Comparison of ENCODE assay signal across 12 mouse cellular contexts in genomic region chr16:20415804-20416203, GRCm38 (mm10).
"Had no signal": no experiment of that assay in that cellular context is flagged by ENCODE, and none has a peak within 500 bp of the region (broad histone marks: within the 10 kb centered on the region; RNA-seq: fewer than 3 reads in every experiment).

No protein-coding gene starts in this region.

- H3K4me1 ChIP-seq: limb, embryonic 15.5 days; lung, embryonic 15.5 days; midbrain, embryonic 12.5 days had no signal

- H3K27me3 ChIP-seq: limb, embryonic 15.5 days; liver, embryonic 12.5 days; lung, embryonic 15.5 days; megakaryocyte, embryonic 14.5 days; midbrain, embryonic 12.5 days had no signal

- DNase-seq: kidney, adult 11 months; layer of hippocampus, postnatal 36 days; lung, postnatal 14 days; right cerebral cortex, adult 18-20 months; right cerebral cortex, postnatal 25 days; thymus, postnatal 36 days had no signal

- H3K4me3 ChIP-seq: limb, embryonic 15.5 days; liver, embryonic 12.5 days; lung, embryonic 15.5 days; megakaryocyte, embryonic 14.5 days; midbrain, embryonic 12.5 days had no signal

- H3K4me2 ChIP-seq: limb, embryonic 15.5 days; liver, embryonic 12.5 days; lung, embryonic 15.5 days; midbrain, embryonic 12.5 days had no signal

- H3K27ac ChIP-seq: limb, embryonic 15.5 days; liver, embryonic 12.5 days; lung, embryonic 15.5 days; macrophage; midbrain, embryonic 12.5 days had no signal
